Mouse (Mus musculus) myocyte (in vitro differentiated cells): ENCODE data around the gene Nemf. TPM values are rescaled to one million over a fixed set of nuclear protein-coding genes. Genes with fewer than 3 reads are reported as not detected.

Source experiments
- H3K27me3 ChIP-seq: one replicate; pipeline ENCODE4 v1.6.1; 2011; ENCODE audit not compliant: control insufficient read depth, insufficient read depth, insufficient read length
- H3K36me3 ChIP-seq: one replicate; pipeline ENCODE4 v1.6.1; 2011; ENCODE audit not compliant: control insufficient read depth, insufficient read depth
- H3K4me2 ChIP-seq: one replicate; pipeline ENCODE4 v1.6.1; 2011; ENCODE audit warnings: low read depth, control low read depth
- H3K4me3 ChIP-seq: one replicate; pipeline ENCODE4 v1.5.1; 2011; ENCODE audit warnings: mild to moderate bottlenecking, control low read depth, moderate library complexity
- H3K79me2 ChIP-seq: one replicate; pipeline ENCODE4 v1.6.1; 2011; ENCODE audit not compliant: control insufficient read depth, insufficient read depth
- H3ac ChIP-seq: one replicate; pipeline ENCODE4 v1.6.1; 2011; ENCODE audit not compliant: control insufficient read depth, insufficient read length
- CEBPB ChIP-seq: IDR thresholded peaks from 2 replicates; pipeline ENCODE4 v1.6.1; 2011; ENCODE audit warnings: mild to moderate bottlenecking, moderate library complexity; ENCODE audit not compliant: poor library complexity, insufficient read depth, severe bottlenecking
- E2F4 ChIP-seq: IDR thresholded peaks from one replicate; pipeline ENCODE4 v1.6.1; 2011; ENCODE audit warnings: mild to moderate bottlenecking, control low read depth, moderate library complexity; ENCODE audit not compliant: insufficient read depth
- MAX ChIP-seq: IDR thresholded peaks from one replicate; pipeline ENCODE4 v1.6.1; 2011; ENCODE audit warnings: low read depth, mild to moderate bottlenecking, control low read depth
- MYOD1 ChIP-seq, 3 experiments: IDR thresholded peaks; one replicate each; pipeline ENCODE4 v1.6.1; 2011; ENCODE audit warnings: control low read depth in 2 of 3, low read depth in 2 of 3, mild to moderate bottlenecking in 2 of 3, moderate library complexity in 1 of 3; ENCODE audit not compliant: insufficient read length in 2 of 3, control insufficient read depth in 1 of 3
- MYOG ChIP-seq, 3 experiments: IDR thresholded peaks; one replicate each; pipeline ENCODE4 v1.6.1; 2011; ENCODE audit warnings: control low read depth in 2 of 3, low read depth in 2 of 3, mild to moderate bottlenecking in 2 of 3; ENCODE audit not compliant: insufficient read length in 2 of 3, control insufficient read depth in 1 of 3, insufficient read depth in 1 of 3
- POLR2A ChIP-seq: IDR thresholded peaks from one replicate; pipeline ENCODE4 v1.6.1; 2011; ENCODE audit warnings: low read depth, mild to moderate bottlenecking, control low read depth, moderate library complexity; ENCODE audit not compliant: insufficient read length
- POLR2AphosphoS2 ChIP-seq: IDR thresholded peaks from one replicate; pipeline ENCODE4 v1.6.1; 2011; ENCODE audit warnings: low read depth, control low read depth; ENCODE audit not compliant: insufficient read length
- REST ChIP-seq: IDR thresholded peaks from one replicate; pipeline ENCODE4 v1.6.1; 2011; ENCODE audit warnings: mild to moderate bottlenecking, control low read depth, moderate library complexity; ENCODE audit not compliant: insufficient read depth, insufficient read length
- SRF ChIP-seq: IDR thresholded peaks from one replicate; pipeline ENCODE4 v1.6.1; 2011; ENCODE audit warnings: low read depth; ENCODE audit not compliant: control insufficient read depth, insufficient read length
- TCF12 ChIP-seq: IDR thresholded peaks from one replicate; pipeline ENCODE4 v1.6.1; 2011; ENCODE audit warnings: mild to moderate bottlenecking, control low read depth; ENCODE audit not compliant: poor library complexity, insufficient read depth, severe bottlenecking
- TCF3 ChIP-seq: IDR thresholded peaks from one replicate; pipeline ENCODE4 v1.6.1; 2011; ENCODE audit warnings: low read depth, control low read depth; ENCODE audit not compliant: insufficient read length
- USF1 ChIP-seq: IDR thresholded peaks from one replicate; pipeline ENCODE4 v1.6.1; 2011; ENCODE audit warnings: low read depth, mild to moderate bottlenecking, control low read depth, moderate library complexity
- polyA plus RNA-seq: library from polyadenylated mRNA; unstranded; fragments of >200 nt; fragmentation: generic; extraction: Trizol; gene quantifications from one replicate; pipeline ENCODE4 v1.2.1, GENCODE M21; 2012; ENCODE audit warnings: missing spikeins

The Nemf gene
- polyA plus RNA-seq, 1 experiment = 6.8 TPM

- peaks cover 31% of the 10 kb centered on the region for H3K79me2 ChIP-seq
- H3K27me3 ChIP-seq = no peaks in the 10 kb centered on the region
- H3K4me3 ChIP-seq = no peak overlapping the region
- TF ChIP-seq POLR2AphosphoS2 (no peak), CEBPB (no peak), TCF12 (no peak), E2F4 (no peak), USF1 (no peak), MYOG (IDR thresholded peaks at IDR 0.05; ENCODE audit: control insufficient read depth in 1 of 3, insufficient read depth in 1 of 3, insufficient read length in 2 of 3, low read depth in 2 of 3) (no peak), MYOD1 (IDR thresholded peaks at IDR 0.05; ENCODE audit: control insufficient read depth in 1 of 3, insufficient read length in 2 of 3, low read depth in 2 of 3) (no peak)
- no peak overlapping the region for H3K4me2 ChIP-seq
- no peak overlapping the region for H3ac ChIP-seq
- H3K36me3 ChIP-seq = peaks cover 22% of the 10 kb centered on the region
Measured at GRCm38 (mm10) chr12:69300391-69300790, 56.6 kb downstream of the Nemf start.

GRCm38 (mm10) chr12:69299831-69300230, 57.1 kb downstream of the Nemf start:
- Histone ChIP-seq H3K79me2 (peaks cover 31% of the 10 kb centered on the region), H3ac (no peak overlapping the region), H3K4me3 (no peak overlapping the region), H3K4me2 (no peak overlapping the region), H3K36me3 (peaks cover 18% of the 10 kb centered on the region), H3K27me3 (no peaks in the 10 kb centered on the region)
- TF ChIP-seq E2F4 (no peak), SRF (no peak), REST (no peak), POLR2A (no peak), CEBPB (no peak), TCF12 (no peak), TCF3 (no peak), MYOG (IDR thresholded peaks at IDR 0.05; ENCODE audit: control insufficient read depth in 1 of 3, insufficient read depth in 1 of 3, insufficient read length in 2 of 3, low read depth in 2 of 3) (no peak), MYOD1 (IDR thresholded peaks at IDR 0.05; ENCODE audit: control insufficient read depth in 1 of 3, insufficient read length in 2 of 3, low read depth in 2 of 3) (no peak)

GRCm38 (mm10) chr12:69299231-69299630, 57.7 kb downstream of the Nemf start:
- H3K27me3 ChIP-seq = no peaks in the 10 kb centered on the region
- no peak overlapping the region for H3ac ChIP-seq
- no peak overlapping the region for H3K4me2 ChIP-seq
- peaks cover 31% of the 10 kb centered on the region for H3K79me2 ChIP-seq
- TF ChIP-seq MYOG (IDR thresholded peaks at IDR 0.05; ENCODE audit: control insufficient read depth in 1 of 3, insufficient read depth in 1 of 3, insufficient read length in 2 of 3, low read depth in 2 of 3) = no peak
- no peak for TF ChIP-seq MAX
- TF ChIP-seq TCF12 = no peak
- no peak for TF ChIP-seq TCF3
- no peak for TF ChIP-seq REST
- TF ChIP-seq POLR2A = no peak
- no peak for TF ChIP-seq MYOD1 (IDR thresholded peaks at IDR 0.05; ENCODE audit: control insufficient read depth in 1 of 3, insufficient read length in 2 of 3, low read depth in 2 of 3)
- TF ChIP-seq CEBPB = no peak
- no peak for TF ChIP-seq SRF
- TF ChIP-seq E2F4 = no peak
- no peak for TF ChIP-seq POLR2AphosphoS2
- no peak for TF ChIP-seq USF1
- H3K4me3 ChIP-seq = no peak overlapping the region
- peaks cover 14% of the 10 kb centered on the region for H3K36me3 ChIP-seq

- peaks cover 12% of the 10 kb centered on the region for H3K36me3 ChIP-seq
- no peaks in the 10 kb centered on the region for H3K27me3 ChIP-seq
- TF ChIP-seq MYOG (IDR thresholded peaks at IDR 0.05; ENCODE audit: control insufficient read depth in 1 of 3, insufficient read depth in 1 of 3, insufficient read length in 2 of 3, low read depth in 2 of 3) (no peak), REST (no peak), POLR2A (no peak), CEBPB (no peak), USF1 (no peak), POLR2AphosphoS2 (no peak), TCF12 (no peak), SRF (no peak), MAX (no peak), E2F4 (no peak), MYOD1 (IDR thresholded peaks at IDR 0.05; ENCODE audit: control insufficient read depth in 1 of 3, insufficient read length in 2 of 3, low read depth in 2 of 3) (no peak), TCF3 (no peak)
- peak overlapping the region; percentile 85 for H3K4me3 ChIP-seq
- peak overlapping the region; percentile 27 for H3K4me2 ChIP-seq
- H3K79me2 ChIP-seq = peaks cover 31% of the 10 kb centered on the region
- H3ac ChIP-seq = no peak overlapping the region
Measured at GRCm38 (mm10) chr12:69298281-69298680, 58.7 kb downstream of the Nemf start.
